Mouse (Mus musculus) embryonic fibroblast, embryonic 13.5 days (primary cell): ENCODE results near the gene Spaar.

ENCODE experiments used
- CTCF ChIP-seq: IDR thresholded peaks from 2 replicates; pipeline ENCODE4 v1.5.1; 2011; ENCODE audit warnings: mild to moderate bottlenecking, control low read depth, low read length, moderate library complexity, borderline replicate concordance; ENCODE audit not compliant: insufficient read depth
- POLR2A ChIP-seq: IDR thresholded peaks from 2 replicates; pipeline ENCODE4 v1.6.1; 2011; ENCODE audit warnings: low read depth, mild to moderate bottlenecking, control low read depth, low read length, moderate library complexity

GRCm38 (mm10) chr4:43705991-43706390, 23.8 kb upstream of the Spaar start:
- TF ChIP-seq CTCF (no peak), POLR2A (no peak)
